Mouse (Mus musculus) testis, adult 2 months (tissue): ENCODE data around the gene Glod4.

ENCODE experiments used
- CTCF ChIP-seq: fragments of 200-500 bp; IDR thresholded peaks from 2 replicates; pipeline ENCODE4 v1.5.1; 2012; ENCODE audit warnings: low read depth, mild to moderate bottlenecking, inconsistent platforms, low read length, moderate library complexity; ENCODE audit not compliant: control insufficient read depth, insufficient read depth, insufficient replicate concordance
- POLR2A ChIP-seq: fragments of 200-500 bp; IDR thresholded peaks from 2 replicates; pipeline ENCODE4 v1.6.1; 2012; ENCODE audit warnings: low read depth, mild to moderate bottlenecking, inconsistent platforms, low read length, moderate library complexity; ENCODE audit not compliant: control insufficient read depth

DNA sequence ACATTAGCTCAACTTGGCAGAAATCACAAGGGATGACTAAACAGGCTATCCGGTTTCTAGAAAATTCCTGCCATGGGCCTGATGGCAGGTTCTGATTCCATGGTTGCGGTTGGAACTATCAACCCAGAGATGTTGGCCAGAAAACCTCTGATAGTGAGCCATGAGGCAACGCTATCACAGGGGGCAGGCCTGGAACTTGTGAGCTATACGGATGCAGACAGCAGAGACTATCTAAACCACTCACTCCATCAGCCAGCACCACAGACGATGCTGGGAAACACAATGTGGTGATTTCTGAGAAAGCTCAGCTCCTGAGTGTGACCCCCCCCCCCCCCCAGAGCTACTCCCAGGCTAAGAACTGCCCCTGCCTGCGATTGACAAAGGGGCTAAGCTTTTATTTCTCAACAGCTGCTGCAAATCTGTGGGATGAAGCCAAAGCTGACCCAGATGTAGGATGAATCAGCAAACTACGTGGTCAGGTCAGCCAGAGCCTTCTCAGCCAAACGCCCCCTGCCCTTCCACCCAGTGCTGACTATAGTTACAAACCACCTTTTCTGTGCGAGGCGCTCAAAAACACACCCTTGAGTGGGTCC, 43.1 kb upstream of the Glod4 start:
- no peak for TF ChIP-seq CTCF
- no peak for TF ChIP-seq POLR2A
